Mouse (Mus musculus): Measurements from ENCODE around the gene H2-Ab1. TPM values are rescaled to one million over a fixed set of nuclear protein-coding genes. Genes with fewer than 3 reads are reported as not detected.

Gene H2-Ab1
- total RNA-seq, 1 experiment: 1.9 TPM

- in situ Hi-C loops (cut with MboI; ENCODE audit: low sequenced_read_pairs in 2 of 2, unreplicated experiment in 2 of 2): no loop called here
- no peak overlapping the region for H3K4me3 ChIP-seq (ENCODE audit: insufficient read depth in 1 of 2, low read depth in 1 of 2, low read length in 2 of 2, poor library complexity in 1 of 2, severe bottlenecking in 1 of 2)
- no peak overlapping the region for H3K9ac ChIP-seq (ENCODE audit: insufficient read depth, low read depth, low read length, poor library complexity, severe bottlenecking)
- no peak overlapping the region for H3K27ac ChIP-seq (ENCODE audit: insufficient read depth, low read depth, low read length, poor library complexity, severe bottlenecking)
- H3K36me3 ChIP-seq (ENCODE audit: control insufficient read depth, insufficient read depth, low read length, poor library complexity, severe bottlenecking): no peaks in the 10 kb centered on the region
- no peaks in the 10 kb centered on the region for H3K4me1 ChIP-seq (ENCODE audit: control insufficient read depth in 2 of 2, insufficient read depth in 2 of 2, low read length in 2 of 2, poor library complexity in 1 of 2)
- DNase-seq (ENCODE audit: low read depth, low spot score): no peak
- TF ChIP-seq HCFC1 (IDR thresholded peaks at IDR 0.05; ENCODE audit: borderline replicate concordance, insufficient read depth, low read length): no peak
- no peak for TF ChIP-seq ZC3H11A (IDR thresholded peaks at IDR 0.05; ENCODE audit: borderline replicate concordance, low read depth, low read length)
- no peak for TF ChIP-seq ZNF384 (IDR thresholded peaks at IDR 0.05; ENCODE audit: low read depth, low read length)
- TF ChIP-seq MAFK (IDR thresholded peaks at IDR 0.05; ENCODE audit: insufficient read depth, low read depth, low read length): no peak
- TF ChIP-seq CHD2 (IDR thresholded peaks at IDR 0.05; ENCODE audit: low read depth, low read length): no peak
- peaks cover 20% of the 10 kb centered on the region for H3K9me3 ChIP-seq (ENCODE audit: control insufficient read depth, insufficient read depth, low read depth, low read length)
Observed at GRCm38 (mm10) chr17:34234926-34235325, 22.6 kb upstream of the H2-Ab1 start.

- TF ChIP-seq HCFC1 (IDR thresholded peaks at IDR 0.05; ENCODE audit: borderline replicate concordance, insufficient read depth, low read length) (no peak), MAFK (IDR thresholded peaks at IDR 0.05; ENCODE audit: insufficient read depth, low read depth, low read length) (no peak), ZNF384 (IDR thresholded peaks at IDR 0.05; ENCODE audit: low read depth, low read length) (no peak), CHD2 (IDR thresholded peaks at IDR 0.05; ENCODE audit: low read depth, low read length) (no peak), ZC3H11A (IDR thresholded peaks at IDR 0.05; ENCODE audit: borderline replicate concordance, low read depth, low read length) (no peak)
- H3K27ac ChIP-seq (ENCODE audit: insufficient read depth, low read depth, low read length, poor library complexity, severe bottlenecking): no peak overlapping the region
- no peaks in the 10 kb centered on the region for H3K4me1 ChIP-seq (ENCODE audit: control insufficient read depth in 2 of 2, insufficient read depth in 2 of 2, low read length in 2 of 2, poor library complexity in 1 of 2)
- no peak overlapping the region for H3K4me3 ChIP-seq (ENCODE audit: insufficient read depth in 1 of 2, low read depth in 1 of 2, low read length in 2 of 2, poor library complexity in 1 of 2, severe bottlenecking in 1 of 2)
- no peak overlapping the region for H3K9ac ChIP-seq (ENCODE audit: insufficient read depth, low read depth, low read length, poor library complexity, severe bottlenecking)
- peaks cover 20% of the 10 kb centered on the region for H3K9me3 ChIP-seq (ENCODE audit: control insufficient read depth, insufficient read depth, low read depth, low read length)
- in situ Hi-C loops (cut with MboI; ENCODE audit: low sequenced_read_pairs in 2 of 2, unreplicated experiment in 2 of 2): no loop called here
- no peaks in the 10 kb centered on the region for H3K36me3 ChIP-seq (ENCODE audit: control insufficient read depth, insufficient read depth, low read length, poor library complexity, severe bottlenecking)
- DNase-seq (ENCODE audit: low read depth, low spot score): no peak
Observed at GRCm38 (mm10) chr17:34236691-34237090, 20.8 kb upstream of the H2-Ab1 start.

GRCm38 (mm10) chr17:34237741-34238140 is 19.7 kb upstream of the H2-Ab1 start:
- DNase-seq (ENCODE audit: low read depth, low spot score): no peak
- Histone ChIP-seq H3K9me3 (ENCODE audit: control insufficient read depth, insufficient read depth, low read depth, low read length) (peaks cover 20% of the 10 kb centered on the region), H3K36me3 (ENCODE audit: control insufficient read depth, insufficient read depth, low read length, poor library complexity, severe bottlenecking) (no peaks in the 10 kb centered on the region), H3K27ac (ENCODE audit: insufficient read depth, low read depth, low read length, poor library complexity, severe bottlenecking) (no peak overlapping the region), H3K4me1 (ENCODE audit: control insufficient read depth in 2 of 2, insufficient read depth in 2 of 2, low read length in 2 of 2, poor library complexity in 1 of 2) (no peaks in the 10 kb centered on the region), H3K9ac (ENCODE audit: insufficient read depth, low read depth, low read length, poor library complexity, severe bottlenecking) (no peak overlapping the region), H3K4me3 (ENCODE audit: insufficient read depth in 1 of 2, low read depth in 1 of 2, low read length in 2 of 2, poor library complexity in 1 of 2, severe bottlenecking in 1 of 2) (no peak overlapping the region)
- in situ Hi-C loops (cut with MboI; ENCODE audit: low sequenced_read_pairs in 2 of 2, unreplicated experiment in 2 of 2): no loop called here
- no peak for TF ChIP-seq CHD2 (IDR thresholded peaks at IDR 0.05; ENCODE audit: low read depth, low read length)
- TF ChIP-seq HCFC1 (IDR thresholded peaks at IDR 0.05; ENCODE audit: borderline replicate concordance, insufficient read depth, low read length): no peak
- no peak for TF ChIP-seq MAFK (IDR thresholded peaks at IDR 0.05; ENCODE audit: insufficient read depth, low read depth, low read length)
- no peak for TF ChIP-seq ZC3H11A (IDR thresholded peaks at IDR 0.05; ENCODE audit: borderline replicate concordance, low read depth, low read length)

- no peak for DNase-seq (ENCODE audit: low read depth, low spot score)
- TF ChIP-seq HCFC1 (IDR thresholded peaks at IDR 0.05; ENCODE audit: borderline replicate concordance, insufficient read depth, low read length) (no peak), MAFK (IDR thresholded peaks at IDR 0.05; ENCODE audit: insufficient read depth, low read depth, low read length) (no peak), ZNF384 (IDR thresholded peaks at IDR 0.05; ENCODE audit: low read depth, low read length) (0 out of 2 replicates have a peak, but pooled peaks have one; percentile 25), CHD2 (IDR thresholded peaks at IDR 0.05; ENCODE audit: low read depth, low read length) (peak; percentile 78)
- H3K36me3 ChIP-seq (ENCODE audit: control insufficient read depth, insufficient read depth, low read length, poor library complexity, severe bottlenecking): no peaks in the 10 kb centered on the region
- no peak within 1 kb of the TSS for H3K27ac ChIP-seq (ENCODE audit: insufficient read depth, low read depth, low read length, poor library complexity, severe bottlenecking)
- H3K4me3 ChIP-seq (ENCODE audit: insufficient read depth in 1 of 2, low read depth in 1 of 2, low read length in 2 of 2, poor library complexity in 1 of 2, severe bottlenecking in 1 of 2): no peak within 1 kb of the TSS
- H3K4me1 ChIP-seq (ENCODE audit: control insufficient read depth in 2 of 2, insufficient read depth in 2 of 2, low read length in 2 of 2, poor library complexity in 1 of 2): no peaks in the 10 kb centered on the region
- in situ Hi-C loops (cut with MboI; ENCODE audit: low sequenced_read_pairs in 2 of 2, unreplicated experiment in 2 of 2): no loop called here
- no peak within 1 kb of the TSS for H3K9ac ChIP-seq (ENCODE audit: insufficient read depth, low read depth, low read length, poor library complexity, severe bottlenecking)
- H3K9me3 ChIP-seq (ENCODE audit: control insufficient read depth, insufficient read depth, low read depth, low read length): peaks cover 11% of the 10 kb centered on the region; the same call in 1 of the 2 replicates
Observed at GRCm38 (mm10) chr17:34238706-34239105, 18.8 kb upstream of the H2-Ab1 start, which contains the start of gene H2-Ob. Gene H2-Ob (plus strand): TSS chr17:34238903.

- Histone ChIP-seq H3K9me3 (ENCODE audit: control insufficient read depth, insufficient read depth, low read depth, low read length) (peaks cover 5% of the 10 kb centered on the region; the same call in 1 of the 2 replicates), H3K4me3 (ENCODE audit: insufficient read depth in 1 of 2, low read depth in 1 of 2, low read length in 2 of 2, poor library complexity in 1 of 2, severe bottlenecking in 1 of 2) (no peak overlapping the region), H3K27ac (ENCODE audit: insufficient read depth, low read depth, low read length, poor library complexity, severe bottlenecking) (no peak overlapping the region), H3K4me1 (ENCODE audit: control insufficient read depth in 2 of 2, insufficient read depth in 2 of 2, low read length in 2 of 2, poor library complexity in 1 of 2) (no peaks in the 10 kb centered on the region), H3K36me3 (ENCODE audit: control insufficient read depth, insufficient read depth, low read length, poor library complexity, severe bottlenecking) (no peaks in the 10 kb centered on the region), H3K9ac (ENCODE audit: insufficient read depth, low read depth, low read length, poor library complexity, severe bottlenecking) (no peak overlapping the region)
- no peak for TF ChIP-seq ZC3H11A (IDR thresholded peaks at IDR 0.05; ENCODE audit: borderline replicate concordance, low read depth, low read length)
- TF ChIP-seq MAFK (IDR thresholded peaks at IDR 0.05; ENCODE audit: insufficient read depth, low read depth, low read length): no peak
- TF ChIP-seq HCFC1 (IDR thresholded peaks at IDR 0.05; ENCODE audit: borderline replicate concordance, insufficient read depth, low read length): no peak
- no peak for TF ChIP-seq ZNF384 (IDR thresholded peaks at IDR 0.05; ENCODE audit: low read depth, low read length)
- TF ChIP-seq CHD2 (IDR thresholded peaks at IDR 0.05; ENCODE audit: low read depth, low read length): no peak
- in situ Hi-C loops (cut with MboI; ENCODE audit: low sequenced_read_pairs in 2 of 2, unreplicated experiment in 2 of 2): loop anchor here in 1 of 2 experiments (10.0 kb wide), 1 partner anchor 105 kb away; no protein-coding TSS in a partner anchor
- no peak for DNase-seq (ENCODE audit: low read depth, low spot score)
Observed at GRCm38 (mm10) chr17:34239601-34240041, 17.9 kb upstream of the H2-Ab1 start.

All from ES-E14 (cell line).